Mouse (Mus musculus): Measurements from ENCODE around the gene Clpb.
"Not testable (repeated sequence)": the region's sequence is repeated elsewhere in the genome, so short reads cannot be mapped to it uniquely, and the experiment has no call there.

Clpb gene

DNA sequence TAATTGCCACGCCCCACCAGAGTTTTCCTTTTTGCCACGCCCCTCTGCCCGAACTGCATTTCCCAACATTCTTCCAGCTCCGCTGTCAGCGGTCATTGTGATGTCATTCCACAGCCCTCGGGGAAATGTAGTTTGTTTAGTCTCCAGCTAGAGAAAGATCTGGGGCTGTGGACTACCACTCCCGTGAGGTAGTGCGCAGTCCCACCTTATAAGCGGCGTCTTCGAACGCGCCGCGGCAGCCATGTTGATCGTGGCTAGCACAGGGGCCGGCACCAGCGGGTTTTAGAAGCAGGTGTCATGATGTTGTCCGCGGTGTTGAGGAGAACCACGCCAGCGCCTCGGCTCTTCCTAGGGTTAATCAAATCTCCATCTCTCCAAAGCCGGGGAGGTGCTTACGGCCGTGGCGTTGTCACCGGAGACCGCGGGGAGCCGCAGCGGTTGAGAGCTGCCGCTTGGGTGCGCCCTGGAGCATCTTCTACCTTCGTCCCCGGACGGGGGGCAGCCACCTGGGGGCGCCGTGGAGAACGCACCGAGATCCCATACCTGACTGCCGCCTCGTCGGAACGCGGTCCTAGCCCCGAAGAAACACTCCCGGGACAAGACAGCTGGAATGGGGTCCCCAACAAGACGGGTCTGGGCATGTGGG, at the start of gene Clpb:
Gene Clpb, plus strand, starts transcription at position 120 of the 646 bp plus-strand sequence.
- DNase-seq (ENCODE audit: low spot score) = peak; percentile 93

DNA sequence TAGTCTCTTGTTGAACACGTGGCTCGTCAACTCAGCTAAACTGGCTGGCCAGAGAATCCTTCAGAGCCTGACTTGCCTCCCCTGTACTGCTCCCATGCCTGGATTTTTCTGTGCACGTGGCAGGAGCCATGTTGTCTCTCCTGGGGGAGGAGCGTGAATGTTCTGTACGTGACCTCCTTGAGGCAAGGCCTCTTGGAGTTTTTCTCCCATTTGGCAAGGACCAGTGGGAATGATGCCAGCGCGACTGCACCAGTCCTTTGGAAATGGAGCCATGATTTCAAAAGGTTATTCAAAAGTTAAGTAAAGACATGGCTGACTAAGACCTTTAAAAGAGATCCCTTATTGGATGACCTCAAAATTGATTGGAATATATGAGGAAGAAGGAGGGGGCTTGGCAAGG, 48.0 kb upstream of the Clpb start:
- peak; percentile 6 for DNase-seq (ENCODE audit: low spot score)

DNA sequence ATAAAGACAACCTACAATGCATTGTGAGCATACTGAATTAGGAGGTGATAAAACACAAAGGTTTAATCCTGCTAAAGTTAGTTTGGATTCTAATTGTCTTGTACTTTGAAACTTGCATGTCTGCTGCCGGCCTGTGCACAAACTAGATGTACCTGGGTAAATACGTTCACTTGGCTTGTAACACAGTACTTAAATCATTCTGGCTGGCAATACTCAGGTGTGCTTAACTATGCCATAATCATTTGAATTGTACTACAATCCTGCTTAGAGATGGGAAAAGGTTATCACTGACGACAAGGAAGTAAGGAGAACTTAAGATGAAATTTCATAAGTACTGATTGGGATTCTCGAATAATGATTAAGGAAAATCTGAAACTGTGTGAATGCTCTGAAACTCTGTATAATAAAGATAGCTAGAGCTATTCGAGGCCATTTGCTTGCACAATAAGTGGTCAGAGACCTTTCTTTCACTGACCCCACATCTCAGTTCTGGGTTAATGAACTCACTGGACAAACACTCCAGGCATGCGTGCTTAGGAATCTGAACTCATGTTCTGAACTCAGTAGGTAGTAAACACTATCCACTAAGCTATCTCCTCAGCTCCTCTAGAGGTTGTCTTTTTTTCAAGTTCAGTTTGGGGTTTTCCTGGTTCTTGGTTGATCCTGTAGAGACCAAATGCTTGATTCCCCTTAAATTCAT, 47.1 kb upstream of the Clpb start:
- DNase-seq (ENCODE audit: low spot score) = no peak

DNA sequence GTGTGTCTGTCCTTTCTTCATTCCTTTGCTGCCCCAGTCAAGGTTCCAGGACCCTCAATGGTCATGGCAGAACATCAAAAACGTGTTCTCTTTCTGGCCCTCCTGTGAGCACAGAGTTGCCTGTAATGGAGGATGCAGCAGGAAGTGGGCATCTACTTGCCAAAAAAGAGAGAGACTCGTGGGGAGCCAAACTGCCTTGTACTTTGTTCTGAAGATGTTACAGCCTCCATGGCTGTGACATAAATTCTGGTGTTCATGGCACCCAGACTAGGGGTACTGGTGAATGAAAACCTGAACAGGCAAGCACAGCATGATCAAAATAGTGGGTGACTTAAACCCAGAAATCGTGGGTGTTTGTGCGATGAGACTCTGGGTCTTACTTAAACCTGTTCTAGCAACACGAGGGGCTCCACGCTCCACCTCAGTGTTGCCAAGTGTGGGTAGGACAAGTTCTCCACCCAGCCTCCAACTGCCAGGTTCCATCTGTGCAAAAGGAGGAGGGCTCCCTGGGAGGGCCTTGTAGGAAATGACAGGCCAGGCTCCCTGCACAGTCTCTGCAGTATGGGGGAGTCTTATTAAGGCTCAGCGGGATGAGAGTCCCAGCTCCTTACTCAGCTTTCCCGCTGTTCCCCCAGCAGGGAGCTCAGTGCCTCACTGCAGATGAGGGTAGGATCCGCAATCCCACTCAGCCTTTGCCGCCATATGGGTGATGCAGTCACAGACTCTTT, 45.8 kb upstream of the Clpb start:
- no peak for DNase-seq (ENCODE audit: low spot score)

DNA sequence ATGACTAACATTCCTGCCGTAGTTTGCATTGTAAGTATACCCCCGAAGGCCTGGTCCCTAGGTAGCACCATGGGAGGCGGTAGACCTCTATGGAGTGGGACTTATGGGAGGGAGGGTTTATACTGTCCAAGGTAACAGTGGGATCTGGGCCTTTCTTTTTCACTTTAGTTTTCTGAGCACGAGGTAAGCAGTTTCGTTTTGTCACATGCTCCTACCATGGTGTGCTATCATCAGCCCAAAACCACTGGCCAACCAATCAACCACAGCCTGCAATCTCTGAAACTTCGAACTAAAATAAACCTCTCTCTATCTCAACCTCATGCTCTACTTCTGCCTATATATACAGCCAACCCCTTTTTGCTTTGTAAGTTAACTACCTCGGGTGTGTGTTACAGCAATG, 45.2 kb upstream of the Clpb start:
- no peak for DNase-seq (ENCODE audit: low spot score)

DNA sequence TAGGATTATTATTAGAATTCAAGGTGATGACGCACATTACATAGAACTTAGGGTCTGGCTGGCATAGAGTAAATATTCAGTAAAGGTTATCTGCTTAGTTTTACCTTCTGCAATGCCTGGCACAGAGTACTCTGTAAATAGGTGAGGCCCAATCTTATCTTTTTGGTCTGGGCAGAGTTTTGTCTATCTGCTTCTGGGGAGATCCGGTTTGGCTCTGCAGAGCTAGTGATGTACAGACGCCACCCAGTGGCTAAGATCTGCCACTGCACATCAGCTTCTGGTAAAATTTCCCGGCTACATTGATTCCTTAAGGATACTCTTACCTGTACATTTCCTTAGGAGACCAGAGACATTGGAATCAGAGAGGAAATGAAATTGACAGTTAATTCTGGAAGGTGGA, 43.1 kb upstream of the Clpb start:
- DNase-seq (ENCODE audit: low spot score) = no peak

DNA sequence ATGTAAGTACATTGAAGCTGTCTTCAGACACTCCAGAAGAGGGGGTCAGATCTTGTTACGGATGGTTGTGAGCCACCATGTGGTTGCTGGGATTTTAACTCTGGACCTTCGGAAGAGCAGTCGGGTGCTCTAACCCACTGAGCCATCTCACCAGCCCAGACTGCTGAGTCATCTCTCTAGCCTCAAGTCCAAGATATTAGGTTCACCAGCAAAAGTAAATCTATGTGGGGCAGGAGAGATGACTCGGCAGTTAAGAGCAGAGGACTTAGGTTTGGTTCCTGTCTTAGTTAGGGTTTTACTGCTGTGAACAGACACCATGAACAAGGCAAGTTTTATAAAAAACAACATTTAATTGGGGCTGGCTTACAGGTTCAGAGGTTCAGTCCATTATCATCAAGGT, 41.6 kb upstream of the Clpb start:
- not testable (repeated sequence) for DNase-seq (ENCODE audit: low spot score)

DNA sequence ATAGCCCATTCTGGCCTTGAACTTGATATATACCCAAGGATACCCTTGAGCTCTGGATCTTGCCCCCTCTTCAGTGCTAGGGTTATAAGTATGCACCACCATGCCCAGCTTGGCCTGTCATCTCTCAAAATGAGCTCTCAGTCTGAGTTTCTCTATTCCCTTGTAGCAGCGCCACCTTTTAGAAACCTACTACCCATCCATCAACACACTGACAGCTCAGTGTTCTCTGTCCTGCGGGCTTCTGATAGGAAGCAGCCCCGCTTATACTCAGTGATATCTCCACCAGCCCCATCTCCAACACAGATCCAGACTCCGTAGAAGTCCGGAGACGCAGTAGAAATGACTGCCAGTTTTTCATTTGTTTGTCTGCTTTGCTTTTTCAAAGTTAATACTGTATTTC, 39.1 kb upstream of the Clpb start:
- no peak for DNase-seq (ENCODE audit: low spot score)

DNA sequence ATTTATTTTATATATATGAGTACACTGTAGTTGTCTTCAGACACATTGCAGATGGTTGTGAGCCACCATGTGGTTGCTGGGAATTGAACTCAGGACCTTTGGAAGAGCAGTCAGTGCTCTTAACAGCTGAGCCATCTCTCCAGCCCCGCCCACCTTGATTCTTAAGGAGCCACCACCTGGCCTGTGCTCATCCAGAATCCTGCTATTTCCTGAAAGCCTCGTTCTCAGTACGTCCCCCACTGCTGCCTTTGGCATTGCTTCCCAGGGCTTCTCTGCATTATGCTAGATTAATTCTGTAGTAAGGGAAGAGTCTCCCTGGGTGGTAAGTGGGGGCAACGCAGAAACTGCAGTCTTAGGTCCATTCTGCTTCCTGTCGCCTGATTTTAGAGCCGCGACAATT, 36.3 kb upstream of the Clpb start:
- not testable (repeated sequence) for DNase-seq (ENCODE audit: low spot score)

DNA sequence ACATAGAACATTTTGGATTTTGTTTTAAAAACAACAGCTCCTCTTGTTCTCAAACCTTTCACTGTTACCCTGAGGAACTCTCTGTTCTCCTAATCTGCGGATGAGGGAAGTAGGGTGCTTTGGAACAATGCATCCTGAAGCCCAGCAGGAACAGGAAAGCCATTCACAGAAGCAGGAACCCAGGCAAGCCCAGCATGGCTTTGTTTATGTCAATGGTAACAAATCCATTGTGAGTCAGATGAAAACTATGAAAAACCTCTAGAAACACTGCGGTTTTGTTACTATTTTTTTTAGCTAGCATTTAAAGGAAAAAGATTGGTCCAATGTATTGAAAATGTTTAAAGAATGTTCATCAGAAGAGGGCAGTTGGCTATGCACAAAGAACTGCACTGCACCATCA, 35.0 kb upstream of the Clpb start:
- no peak for DNase-seq (ENCODE audit: low spot score)

DNA sequence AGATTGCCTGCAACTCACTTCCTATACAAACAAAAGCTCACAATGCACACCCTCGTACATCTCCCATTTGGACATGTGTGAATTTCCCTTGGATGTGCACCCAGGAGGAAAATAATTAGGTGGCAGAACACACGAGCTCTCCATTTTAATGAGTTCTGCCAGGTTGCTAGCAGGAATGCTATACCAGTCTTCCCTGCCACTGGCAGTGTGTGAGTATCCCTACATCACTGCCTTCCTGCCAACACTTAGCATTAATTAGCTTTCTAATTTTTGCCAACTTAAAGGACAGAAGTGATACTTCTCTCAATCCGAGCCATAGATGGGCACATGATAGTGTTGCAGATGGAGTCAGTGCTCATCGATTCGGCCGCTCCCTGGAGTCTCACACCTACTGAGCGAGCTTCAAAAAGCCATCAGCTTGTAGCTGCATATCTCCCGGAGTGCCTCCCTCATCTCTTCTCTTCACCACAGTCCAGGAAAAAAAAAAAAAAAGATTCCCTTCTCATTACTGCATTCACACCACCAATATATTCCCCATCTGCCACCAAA, 29.7 kb upstream of the Clpb start:
- no peak for DNase-seq (ENCODE audit: low spot score)

DNA sequence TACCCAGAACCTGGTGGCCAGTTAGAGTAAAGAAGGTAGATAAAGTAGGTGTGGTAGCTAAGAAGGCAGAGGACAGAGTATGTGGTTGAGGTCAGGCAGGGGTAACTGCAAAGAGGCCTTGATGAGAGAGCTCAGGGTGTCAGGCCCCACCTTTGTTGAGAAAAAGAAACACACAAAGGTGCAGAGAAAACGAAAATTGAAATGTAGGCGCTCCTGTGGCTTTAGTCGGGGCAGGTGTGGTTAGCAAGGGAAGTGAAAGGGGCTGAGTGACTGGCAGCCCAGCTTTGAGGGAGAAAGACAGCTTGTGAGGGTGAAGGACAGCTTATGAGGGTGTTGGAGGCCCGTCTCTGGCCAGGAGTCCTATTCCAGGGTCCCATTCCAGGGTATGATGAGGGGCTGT, 28.9 kb upstream of the Clpb start:
- DNase-seq (ENCODE audit: low spot score) = no peak

DNA sequence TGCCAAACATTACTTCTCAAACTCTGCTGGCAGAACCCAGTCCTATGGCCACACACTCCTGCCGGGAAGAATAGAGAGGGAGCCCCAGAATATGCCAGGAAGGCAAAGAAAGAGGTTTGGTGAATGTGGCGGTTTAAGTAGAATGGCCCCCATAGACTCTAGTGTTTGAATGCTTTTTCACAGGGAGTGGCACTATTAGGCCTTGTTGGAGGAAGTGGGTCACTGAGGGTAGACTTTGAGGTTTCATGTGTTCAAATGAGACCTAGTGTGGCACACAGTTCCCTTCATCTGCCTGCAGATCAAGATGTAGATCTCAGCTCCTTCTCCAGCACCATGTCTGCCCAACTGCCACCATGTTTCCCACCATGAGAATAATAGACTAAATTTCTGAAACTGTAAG, 27.4 kb upstream of the Clpb start:
- DNase-seq (ENCODE audit: low spot score) = no peak

DNA sequence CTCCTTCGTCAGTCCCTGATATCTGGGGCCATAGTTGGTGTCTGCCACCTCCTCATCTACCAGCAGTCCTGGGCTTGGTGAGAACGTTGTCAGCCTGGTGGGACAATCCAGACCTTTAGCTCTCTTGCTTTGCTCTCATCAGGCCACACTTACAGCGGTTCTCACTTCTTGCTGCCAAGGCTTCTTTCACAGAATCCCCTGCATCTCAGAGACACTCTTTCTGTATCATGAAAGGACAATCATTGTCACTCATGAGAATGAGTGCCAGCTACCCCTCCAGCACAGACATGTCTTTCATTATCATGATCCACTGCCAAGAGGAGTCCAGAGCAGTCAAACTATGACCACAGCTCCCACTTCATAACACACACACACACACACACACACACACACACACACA, 19.6 kb upstream of the Clpb start:
- DNase-seq (ENCODE audit: low spot score) = no peak

DNA sequence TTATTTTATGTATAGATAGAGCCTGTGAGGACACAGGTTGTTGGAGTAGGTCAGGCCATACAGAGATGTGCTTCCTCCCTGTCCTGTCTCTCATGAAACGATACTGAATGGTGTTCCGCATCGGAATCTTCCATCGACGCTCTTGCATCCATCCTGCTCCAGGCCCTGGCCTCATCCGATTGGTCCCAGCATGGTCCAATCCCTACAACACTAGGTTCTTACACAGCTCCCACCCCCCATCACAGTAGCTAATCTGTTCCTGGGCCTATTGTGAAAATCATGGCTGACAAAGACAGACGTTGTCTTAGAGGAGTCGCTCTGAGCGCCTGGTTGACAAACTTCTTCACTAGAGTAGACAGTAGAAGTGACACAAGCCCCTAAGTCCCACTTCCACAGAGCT, 13.7 kb upstream of the Clpb start:
- DNase-seq (ENCODE audit: low spot score) = no peak

DNA sequence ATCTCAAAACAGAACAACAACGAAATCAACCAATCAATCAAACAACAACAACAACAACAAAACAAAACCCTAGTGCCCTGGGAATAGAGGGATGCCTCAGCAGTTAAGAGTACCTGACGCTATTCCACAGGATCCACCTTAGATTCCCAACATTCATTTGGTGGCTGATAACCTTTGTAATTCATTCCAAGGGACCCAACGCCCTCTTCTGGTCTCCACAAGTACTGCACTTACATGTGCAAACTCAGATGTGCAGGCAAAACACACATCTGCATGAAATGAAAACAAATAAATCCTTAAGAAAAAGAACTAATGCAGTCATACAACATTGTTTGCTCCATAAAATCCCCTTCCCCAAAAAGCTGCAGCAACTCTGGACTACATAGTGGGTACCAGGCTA, 12.9 kb upstream of the Clpb start:
- DNase-seq (ENCODE audit: low spot score) = no peak

DNA sequence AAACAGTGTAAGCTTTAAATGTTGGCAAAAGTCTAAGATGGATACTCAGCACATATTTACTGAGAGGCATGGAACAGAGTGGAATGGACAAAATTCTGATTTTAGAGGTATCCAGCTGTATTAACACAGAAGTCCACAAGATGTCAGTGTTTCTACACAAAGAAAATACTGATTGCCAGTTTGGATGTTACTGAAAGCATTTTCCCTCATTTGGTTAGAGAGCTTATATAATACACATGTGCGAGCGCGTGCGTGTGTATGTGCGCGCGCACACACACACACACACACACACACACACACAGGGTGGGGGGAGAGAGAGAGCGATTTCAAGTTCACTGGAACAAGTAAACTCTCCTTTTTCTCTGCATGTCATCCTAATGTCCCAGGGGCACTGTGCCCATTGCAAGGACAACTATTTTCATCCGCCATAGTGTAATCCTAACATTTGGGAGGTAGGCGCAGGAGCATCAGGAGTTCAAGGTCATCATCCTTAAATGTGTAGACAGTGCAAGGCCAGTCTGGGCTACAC, 9.7 kb upstream of the Clpb start:
- no peak for DNase-seq (ENCODE audit: low spot score)

DNA sequence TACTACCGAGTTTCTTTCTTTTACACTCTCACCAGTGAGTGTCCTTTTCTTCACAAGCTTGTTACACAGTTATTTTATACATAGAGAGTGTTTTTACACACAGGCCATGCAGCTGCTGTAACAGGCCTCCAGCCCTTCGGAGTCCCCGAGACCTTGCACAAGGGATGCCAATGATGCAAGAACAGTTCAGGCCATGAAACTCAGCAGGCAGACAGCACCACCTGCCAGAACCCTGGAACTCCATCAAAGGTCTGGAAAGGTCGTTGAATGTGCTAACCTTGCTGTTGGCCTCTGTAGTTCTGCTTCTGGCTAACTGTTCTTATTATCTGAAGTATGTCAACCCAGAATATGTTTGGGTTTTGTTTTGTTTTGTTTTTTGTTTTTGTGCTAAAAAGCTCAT, 8.5 kb upstream of the Clpb start:
- DNase-seq (ENCODE audit: low spot score) = no peak

DNA sequence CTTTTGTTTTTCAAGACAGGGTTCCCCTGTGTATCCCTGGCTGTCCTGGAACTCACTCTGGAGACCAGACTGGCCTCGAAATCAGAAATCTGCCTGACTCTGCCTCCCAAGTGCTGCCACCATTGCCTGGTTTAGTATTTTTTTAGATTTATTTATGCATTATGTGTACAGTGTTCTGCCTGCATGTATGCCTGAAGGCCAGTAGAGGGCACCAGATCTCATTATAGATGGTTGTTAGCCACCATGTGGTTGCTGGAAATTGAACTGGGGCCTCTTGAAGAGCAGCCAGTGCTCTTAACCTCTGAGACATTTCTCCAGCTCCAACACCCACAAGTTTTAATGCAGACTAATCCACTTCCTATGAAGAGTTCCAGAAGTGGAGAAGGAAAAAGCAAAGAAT, 1.4 kb upstream of the Clpb start:
- DNase-seq (ENCODE audit: low spot score) = no peak

DNA sequence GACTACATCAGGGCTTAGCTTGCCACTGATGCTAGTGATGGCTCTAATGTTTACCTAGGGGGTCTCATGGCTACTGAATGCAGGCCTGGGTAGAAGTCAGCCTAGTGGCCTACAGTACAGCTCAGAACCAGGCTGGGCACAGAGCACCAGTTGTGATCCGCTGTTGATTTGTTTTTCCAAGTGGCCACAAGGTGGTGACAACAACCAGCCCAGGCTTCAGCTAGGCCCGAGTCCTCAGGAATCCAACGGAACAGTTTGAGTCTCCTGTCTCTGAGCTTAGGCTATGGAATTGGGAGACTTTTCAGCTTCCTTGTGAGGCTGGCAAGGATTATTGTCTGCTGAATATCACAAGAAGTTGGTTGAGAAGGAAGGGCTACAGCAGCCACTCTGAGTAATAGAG, 3.1 kb downstream of the Clpb start:
- no peak for DNase-seq (ENCODE audit: low spot score)

DNA sequence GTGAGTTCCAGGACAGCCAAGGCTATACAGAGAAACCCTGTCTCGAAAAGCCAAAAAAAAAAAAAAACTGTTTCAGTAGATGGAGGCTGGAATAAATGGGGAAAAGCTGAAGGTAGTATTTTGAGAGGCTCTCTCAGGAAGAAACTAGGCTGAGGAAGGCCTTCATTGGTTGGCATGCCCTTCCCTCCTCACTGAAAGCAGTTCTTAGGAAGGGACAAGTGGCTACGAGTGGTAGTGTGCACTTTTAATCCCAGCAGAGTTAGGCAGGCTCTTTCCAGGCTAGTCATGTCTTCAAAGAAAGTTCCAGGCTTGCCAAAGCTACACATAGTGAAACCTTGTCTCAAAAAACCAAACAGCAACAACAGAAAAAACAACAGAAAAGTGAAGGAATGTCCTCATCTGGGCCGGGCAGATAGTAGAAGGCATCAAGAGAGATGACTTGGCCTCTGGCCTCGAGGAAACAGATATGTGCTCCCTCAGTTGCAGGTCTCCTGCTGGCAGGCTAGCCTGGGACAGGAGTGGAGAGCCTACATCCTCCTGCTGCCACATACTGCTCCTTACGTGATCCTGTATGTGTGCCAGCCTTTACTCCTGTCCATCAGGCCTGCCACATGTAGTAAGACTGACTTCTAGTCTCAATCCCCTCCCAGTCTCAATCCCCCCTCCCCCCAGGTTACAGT, 8.3 kb downstream of the Clpb start:
- no peak for DNase-seq (ENCODE audit: low spot score)

DNA sequence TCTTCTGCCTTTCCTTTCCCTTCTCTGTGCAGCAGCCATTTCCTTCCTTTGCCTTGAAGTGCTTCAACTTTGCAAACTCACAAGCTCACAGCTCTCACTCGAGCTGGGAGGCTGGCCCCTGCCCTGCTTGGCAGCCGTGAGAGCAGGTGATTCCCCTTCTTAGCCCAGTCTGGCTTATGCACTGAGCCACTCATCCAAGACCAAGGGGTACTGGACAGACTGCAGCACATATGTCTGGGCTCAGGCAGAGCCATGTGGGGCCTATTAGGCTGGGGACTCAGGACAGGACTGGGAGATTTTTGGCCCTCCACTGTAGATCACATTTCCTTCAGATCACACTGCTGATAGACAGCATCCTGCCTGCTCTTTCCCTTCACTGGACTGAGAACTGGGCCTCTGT, 10.1 kb downstream of the Clpb start:
- no peak for DNase-seq (ENCODE audit: low spot score)
